Mouse (Mus musculus) right cerebral cortex, postnatal 25 days (tissue): ENCODE results near the gene E130114P18Rik.

Source experiments
- DNase-seq: peaks from one replicate; pipeline ENCODE4 v3.0.0; 2022

Gene E130114P18Rik

DNA sequence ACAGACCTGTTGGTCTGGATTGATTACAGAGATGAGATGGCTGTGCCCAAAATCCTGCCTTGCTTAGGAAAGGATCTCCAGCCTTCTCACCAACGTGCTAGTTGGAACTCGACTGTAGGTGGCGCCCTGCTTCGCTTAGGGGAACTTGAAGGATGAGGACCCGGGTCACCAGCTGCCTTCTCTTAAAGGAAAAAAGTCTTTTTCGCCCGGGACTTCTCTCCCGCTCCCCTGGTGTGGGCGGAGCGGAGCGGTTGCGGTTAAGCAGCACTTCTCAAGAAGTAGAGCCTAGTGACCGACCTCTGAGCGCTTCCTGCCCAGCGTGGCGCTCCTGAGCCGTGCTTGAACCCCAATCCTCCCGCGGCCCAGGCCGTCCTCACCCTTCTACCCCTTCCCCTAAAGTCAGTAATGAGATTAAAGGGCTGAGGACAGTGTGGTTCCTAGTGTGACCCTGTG, 26.8 kb downstream of the E130114P18Rik start:
- peak; percentile 82 for DNase-seq

DNA sequence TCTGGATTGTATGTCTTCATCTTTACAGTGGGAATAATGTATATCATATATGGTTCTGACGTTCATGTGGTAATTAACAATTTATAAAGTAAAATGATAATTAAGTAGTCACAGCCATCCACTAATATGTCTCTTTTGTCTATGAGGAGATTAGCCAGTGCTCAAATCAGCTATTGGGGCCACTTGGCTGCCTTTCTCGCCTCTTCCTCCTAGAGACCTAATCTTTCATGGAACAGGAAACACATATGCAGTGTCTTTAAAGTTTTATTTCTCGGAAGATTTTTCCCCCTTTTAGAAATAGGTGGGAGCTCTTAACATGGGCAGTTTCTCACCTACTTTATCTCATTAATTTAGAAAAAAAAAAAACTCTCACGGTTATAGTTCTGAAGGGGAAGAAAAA, 27.5 kb downstream of the E130114P18Rik start:
- DNase-seq, result no peak

DNA sequence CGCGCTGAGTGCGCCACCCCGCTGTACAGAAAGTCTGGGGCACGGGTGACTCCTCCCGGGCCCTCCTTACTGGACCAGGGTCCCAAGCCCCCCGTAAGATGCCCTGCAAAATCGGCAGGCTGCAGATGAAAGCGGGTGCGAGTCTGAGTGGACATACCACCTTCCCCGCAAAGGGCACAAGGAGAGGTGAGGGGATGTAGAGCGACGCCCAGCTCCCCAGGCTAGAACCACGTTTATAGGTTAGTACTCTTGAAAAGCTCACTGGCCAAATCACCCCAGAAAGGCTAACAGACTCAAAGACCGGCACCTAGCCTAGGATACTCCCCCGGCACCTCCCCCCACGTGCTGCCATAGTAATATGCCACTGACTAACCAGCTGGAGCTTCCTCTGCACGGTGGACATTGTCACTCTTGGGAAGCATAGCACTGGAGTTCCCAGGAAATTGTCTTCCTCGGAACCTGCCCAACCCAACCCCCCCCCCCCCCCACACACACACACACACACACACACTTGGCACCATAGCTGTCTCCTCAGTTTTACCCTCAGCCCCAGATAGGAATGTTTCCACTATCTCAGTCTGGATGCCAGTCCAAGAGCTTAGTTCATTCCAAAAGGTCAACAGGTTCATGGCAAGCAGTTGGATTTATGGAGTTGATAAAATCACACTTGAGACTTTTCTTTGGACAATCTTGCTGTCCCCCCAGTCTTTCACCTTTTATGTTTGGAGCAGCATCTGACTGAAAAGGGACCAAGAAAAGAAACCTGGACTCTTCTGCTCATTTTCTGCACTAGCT, 31.6 kb downstream of the E130114P18Rik start:
- DNase-seq, result no peak

DNA sequence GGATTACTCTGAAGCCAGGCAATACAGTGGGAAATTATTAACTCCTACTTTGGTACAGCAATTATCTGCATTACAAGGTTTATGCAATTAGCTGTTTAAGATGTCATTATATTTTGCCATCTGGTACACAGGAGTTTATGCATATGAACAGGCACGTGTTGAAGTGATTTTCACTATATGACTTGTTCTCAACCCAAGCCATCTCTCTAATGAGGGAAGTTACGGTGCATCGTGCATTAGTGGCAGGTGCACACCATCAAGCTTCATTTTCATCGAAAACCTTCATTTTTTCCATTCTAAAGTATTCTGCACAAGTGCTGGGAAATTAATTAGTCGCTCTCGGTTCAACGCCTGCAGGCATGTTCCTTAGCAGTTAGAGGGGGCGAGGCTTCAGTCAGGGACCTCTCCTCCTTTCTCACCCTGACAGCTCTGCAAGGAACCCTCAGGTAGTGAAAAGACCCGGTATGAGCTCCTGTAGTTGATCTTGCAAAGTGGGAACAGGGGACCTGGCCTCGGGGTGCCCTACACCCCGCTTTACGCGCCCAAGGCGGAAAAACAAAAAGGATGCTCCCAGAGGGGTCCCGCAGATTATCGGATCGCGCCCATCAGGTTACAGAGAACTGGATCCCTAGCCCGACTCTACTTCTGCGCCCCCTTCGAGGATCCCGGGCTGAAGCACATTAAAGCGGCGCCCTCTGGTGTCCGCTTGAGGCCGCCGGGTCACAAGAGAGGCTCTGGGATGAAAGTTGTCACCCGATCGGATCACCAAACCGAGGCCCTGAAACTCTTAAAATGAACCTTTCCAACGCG, 32.4 kb downstream of the E130114P18Rik start:
- peak; percentile 76 for DNase-seq

- DNase-seq, result no peak
These were observed 33.9 kb downstream of the E130114P18Rik start for GRCm38 (mm10) chr4:97743932-97744331.

GRCm38 (mm10) chr4:97733392-97733791, 44.5 kb downstream of the E130114P18Rik start:
- DNase-seq, result no peak

- no peak for DNase-seq
These were observed 47.5 kb downstream of the E130114P18Rik start for GRCm38 (mm10) chr4:97730416-97730815.

DNA sequence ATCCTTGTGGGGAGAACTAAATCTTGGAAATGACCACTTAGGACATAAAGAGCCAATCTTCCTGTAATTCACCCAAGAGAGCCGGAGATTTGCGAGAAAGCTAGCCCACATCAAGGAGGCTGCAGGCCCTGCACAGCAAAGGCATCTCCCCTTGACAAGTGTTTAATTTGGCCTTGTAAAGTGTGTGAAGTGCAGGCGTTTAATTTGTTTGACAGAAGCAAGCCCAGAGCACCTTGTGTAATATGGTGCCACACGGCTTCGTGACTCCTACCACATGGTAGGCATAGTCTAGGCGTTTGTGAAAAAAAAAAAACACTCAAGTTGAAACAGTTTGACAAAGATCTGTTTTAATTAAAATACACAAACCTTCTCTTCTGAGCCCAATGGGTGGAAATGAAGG, 47.9 kb downstream of the E130114P18Rik start:
- no peak for DNase-seq

- DNase-seq, result no peak
These were observed 49.4 kb downstream of the E130114P18Rik start for GRCm38 (mm10) chr4:97728520-97728919.

GRCm38 (mm10) chr4:97723374-97723773, 54.5 kb downstream of the E130114P18Rik start:
- DNase-seq, result no peak

DNA sequence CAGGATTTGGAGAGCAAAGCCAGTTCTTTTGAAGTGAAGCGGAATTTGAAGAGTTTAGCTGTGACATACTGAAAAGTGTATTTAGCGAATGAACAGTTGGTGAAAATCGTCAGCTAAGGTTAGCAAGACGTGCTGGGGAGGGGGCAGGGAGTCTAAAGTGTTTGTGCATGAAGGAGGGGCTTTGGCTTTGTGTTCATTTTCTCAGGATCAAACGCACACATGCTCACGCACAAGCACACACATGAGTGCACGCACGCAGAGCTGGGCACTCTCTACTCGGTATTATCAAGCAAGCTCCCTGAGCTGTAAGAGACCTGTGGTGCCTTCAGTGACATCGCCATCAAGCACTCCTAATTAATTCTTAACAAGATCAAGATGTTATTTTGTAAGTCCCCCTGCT, 55.2 kb downstream of the E130114P18Rik start:
- no peak for DNase-seq

DNA sequence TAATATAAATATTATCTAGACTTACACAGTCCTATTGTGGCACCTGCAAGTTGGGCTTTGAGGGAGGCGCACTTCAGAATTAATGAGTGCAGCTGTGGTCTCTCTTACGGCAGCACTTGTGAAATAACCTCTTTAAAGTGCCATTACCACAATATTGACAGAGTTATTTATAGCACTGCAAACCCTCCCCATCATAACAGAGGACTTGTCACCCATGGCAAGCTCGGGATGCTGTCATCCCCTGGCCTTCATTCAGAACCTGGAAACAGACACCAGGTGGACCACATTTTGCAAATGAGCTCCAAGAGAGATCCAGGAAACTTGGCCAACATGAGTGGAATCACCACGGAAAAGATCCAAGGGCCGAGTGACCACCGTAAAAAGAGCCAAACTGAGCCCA, 63.3 kb downstream of the E130114P18Rik start:
- no peak for DNase-seq

DNA sequence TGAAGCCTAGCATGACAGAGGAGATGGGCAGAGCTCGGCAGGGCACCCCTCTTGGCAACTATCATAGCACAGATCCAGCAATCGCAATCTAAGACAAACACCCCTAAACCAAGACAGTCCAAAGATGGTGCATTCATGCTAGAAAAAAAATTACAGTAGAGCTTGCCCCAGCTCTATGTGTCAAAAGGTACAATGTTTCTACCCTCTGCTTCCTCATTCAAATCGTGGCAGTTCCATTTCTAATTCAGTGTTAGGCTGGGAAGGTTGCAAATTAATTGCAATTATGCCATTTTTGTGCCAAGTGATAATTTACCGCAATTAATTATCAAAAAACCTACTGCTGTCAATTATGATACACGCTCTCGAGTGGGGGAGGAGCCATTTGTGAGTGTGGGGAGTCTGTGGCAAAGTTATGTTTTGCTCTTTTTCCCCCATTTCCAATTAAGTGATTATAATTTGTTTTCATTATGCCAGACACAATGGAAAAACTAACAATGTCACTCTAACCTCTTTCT, 63.7 kb downstream of the E130114P18Rik start:
- no peak for DNase-seq

DNA sequence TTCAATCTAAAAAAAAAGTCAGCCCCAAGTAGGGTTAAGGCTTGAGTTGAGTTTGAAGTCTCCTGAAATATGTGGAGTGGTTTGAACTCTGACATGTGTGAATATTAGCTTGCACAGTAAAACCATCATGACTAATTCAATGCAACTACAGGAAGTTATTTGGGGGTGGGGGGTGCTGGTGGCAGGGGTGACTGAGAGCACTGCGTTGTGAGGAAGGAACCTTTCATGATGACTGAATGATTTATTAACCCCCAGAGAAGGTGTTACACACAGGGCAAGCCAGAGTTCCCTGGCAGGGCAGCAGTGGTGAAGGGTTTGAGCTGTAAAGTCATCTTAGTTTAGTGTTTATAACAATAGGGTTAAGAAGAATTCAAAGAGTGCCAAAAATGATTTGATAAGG, 65.3 kb downstream of the E130114P18Rik start:
- DNase-seq, result no peak

DNA sequence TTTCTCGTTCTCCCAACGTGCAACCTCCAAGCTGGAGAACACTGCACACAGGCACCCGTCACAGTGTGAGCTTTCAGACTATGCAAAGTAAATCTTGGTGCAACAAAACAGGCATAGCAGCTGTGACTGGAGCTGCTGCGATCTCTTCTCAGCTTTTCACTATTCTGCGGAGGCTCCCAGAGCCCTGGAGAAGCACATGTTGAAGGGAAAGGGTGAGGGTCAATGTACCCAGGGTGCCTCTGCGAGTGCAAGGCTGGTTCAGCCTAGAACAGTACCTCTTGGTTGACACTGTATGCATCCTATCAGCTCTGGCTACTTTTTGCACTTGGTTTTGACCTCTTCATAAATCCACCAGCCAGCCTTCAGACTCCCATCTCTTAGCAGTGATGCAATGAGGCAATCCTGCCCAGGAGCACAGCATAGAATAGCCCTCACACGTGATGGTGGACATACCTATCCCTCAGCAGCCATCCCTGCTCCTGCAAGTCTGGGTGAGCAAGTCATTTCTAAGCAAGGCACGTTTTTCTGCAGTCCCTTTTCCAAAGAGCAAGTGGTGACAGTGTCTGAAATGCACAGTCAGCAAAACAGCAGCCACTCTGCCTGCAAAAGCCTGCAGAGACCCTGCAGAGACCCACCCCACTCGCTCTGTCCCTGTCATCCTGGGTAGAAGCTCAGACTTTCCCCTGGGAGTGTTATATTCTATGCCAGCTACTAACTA, 67.7 kb downstream of the E130114P18Rik start:
- DNase-seq, result no peak

DNA sequence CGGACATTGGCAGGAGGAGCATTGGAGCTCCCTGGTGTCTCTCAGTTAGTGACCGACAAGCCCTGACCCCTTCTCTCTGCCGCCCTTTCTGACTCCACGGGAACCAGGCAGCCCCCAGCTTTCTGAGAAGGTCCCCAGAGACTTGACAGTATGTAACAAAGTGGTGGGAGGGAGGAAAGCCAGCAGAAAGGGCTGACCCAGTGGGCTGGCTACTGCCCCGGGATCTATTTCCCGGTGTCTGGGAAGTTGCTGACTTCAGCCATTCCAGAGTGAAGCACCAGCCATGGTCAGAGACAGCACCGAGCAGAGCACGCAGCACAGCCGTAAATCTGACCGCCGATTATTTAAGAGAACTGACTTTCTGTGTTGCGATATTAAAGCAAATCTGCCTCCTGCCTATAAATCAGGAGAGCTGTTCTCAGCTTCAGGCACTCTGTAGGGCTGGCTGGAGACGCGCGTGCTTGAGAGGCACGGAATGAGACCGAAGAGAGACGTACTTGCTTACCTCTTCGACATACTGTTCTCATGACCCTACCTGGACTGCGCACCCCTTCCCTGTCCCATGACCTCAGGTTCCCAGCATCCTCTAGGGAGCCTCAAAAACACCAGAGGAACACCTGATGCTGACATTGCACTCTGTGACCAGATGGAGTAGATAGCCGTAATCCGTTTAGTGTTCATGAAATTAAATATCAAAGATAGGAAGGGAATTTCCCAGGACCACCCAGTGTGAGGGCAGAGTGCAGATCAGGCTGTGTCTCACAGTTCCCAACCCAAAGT, 70.3 kb downstream of the E130114P18Rik start:
- DNase-seq, result no peak

DNA sequence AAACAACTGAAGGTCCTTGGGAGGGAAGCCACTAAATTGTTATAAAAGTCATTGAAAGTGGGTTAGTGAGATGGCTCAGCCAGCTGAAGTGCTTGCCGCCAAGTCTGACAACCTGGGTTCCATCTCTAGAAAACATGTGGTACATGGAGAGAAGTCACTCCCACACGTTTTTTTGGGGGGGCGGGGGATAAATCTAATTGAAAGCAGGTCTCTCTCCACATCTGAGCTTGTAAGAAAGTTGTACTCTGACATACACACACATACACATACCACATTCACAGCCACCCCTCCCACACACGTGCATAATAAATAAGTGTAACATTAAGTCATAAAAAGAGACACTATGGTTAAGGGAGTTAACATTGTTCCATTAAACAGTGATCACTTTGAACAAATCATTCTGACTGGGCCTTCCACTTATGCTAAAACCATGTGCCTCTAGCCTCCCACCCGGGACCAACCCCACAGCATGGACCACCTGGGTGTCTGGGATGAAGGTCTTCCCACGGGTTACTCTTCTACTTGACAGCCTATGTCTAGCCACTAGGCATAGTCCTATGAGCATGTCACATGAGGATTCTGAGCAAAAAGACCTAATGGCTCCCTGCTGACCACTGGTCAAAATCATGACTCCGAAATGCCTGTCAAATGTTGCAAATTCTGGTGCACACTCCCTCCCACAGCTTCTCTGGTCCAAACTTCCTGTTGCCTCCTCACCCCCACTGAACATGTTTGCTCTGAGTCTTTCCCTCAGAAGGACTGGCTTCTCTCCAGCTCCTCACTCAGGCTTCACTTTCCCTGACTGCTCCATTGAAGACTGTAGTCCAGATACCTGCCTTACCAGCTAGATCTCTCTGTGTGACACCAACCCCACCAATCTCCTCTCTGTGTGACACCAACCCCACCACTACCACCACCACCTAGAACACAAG, 80.9 kb downstream of the E130114P18Rik start:
- no peak for DNase-seq

GRCm38 (mm10) chr4:97695414-97696040, 82.4 kb downstream of the E130114P18Rik start:
- DNase-seq, result no peak

GRCm38 (mm10) chr4:97693931-97694330, 83.9 kb downstream of the E130114P18Rik start:
- DNase-seq, result no peak

- no peak for DNase-seq
These were observed 84.8 kb downstream of the E130114P18Rik start for GRCm38 (mm10) chr4:97693054-97693453.

- DNase-seq, result no peak
These were observed 87.5 kb downstream of the E130114P18Rik start for GRCm38 (mm10) chr4:97690384-97690766.
